Mouse (Mus musculus): Measurements from ENCODE around the gene Nepro. TPM values are rescaled to one million over a fixed set of nuclear protein-coding genes. Genes with fewer than 3 reads are reported as not detected.

Nepro gene
- total and polyA plus RNA-seq, 3 experiments: 5.4 to 27.7 (median 17.3) TPM

DNA sequence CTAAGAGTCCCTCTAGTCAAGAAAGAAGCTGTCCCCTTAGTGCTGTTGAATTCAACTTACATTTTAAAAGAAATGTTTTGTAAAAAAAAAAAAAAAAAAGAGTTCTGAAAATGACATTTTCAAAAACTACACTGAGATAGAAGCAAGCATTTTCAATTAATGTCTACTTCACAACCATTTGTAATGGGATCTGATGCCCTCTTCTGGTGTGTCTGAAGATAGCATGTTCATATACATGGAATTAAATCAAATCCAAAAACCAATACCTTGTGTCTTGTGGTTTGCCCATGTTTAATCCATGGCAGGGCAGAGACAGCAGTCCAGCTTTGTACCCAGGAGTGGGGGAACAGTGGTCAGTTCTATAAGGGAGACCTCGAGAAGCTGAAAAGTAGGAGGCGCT lies 6.3 kb upstream of the Nepro start:
- DNase-seq (ENCODE audit: low spot score): no peak
- TF ChIP-seq GATA2 (IDR thresholded peaks at IDR 0.05; ENCODE audit: borderline replicate concordance, low read depth, low read length): no peak
- TF ChIP-seq CTCF (IDR thresholded peaks at IDR 0.05; ENCODE audit: low read depth, low read length): no peak
- TF ChIP-seq TAL1 (conservative IDR thresholded peaks at IDR 0.05; ENCODE audit: low read depth, low read length): no peak
- TF ChIP-seq POLR2AphosphoS5 (IDR thresholded peaks at IDR 0.05; ENCODE audit: insufficient replicate concordance, low read depth, low read length): no peak
- no peak for TF ChIP-seq GATA1 (IDR thresholded peaks at IDR 0.05; ENCODE audit: borderline replicate concordance, low read length)
- no peak for ATAC-seq (ENCODE audit: extremely low read depth, insufficient number of reproducible peaks, low FRiP score, poor library complexity, severe bottlenecking)
- Histone ChIP-seq H3K4me1 (ENCODE audit: insufficient read depth, low read depth, low read length) (peaks cover 7% of the 10 kb centered on the region), H3K9me3 (replicated peaks) (no peaks in the 10 kb centered on the region), H3K4me3 (ENCODE audit: low read depth, low read length) (no peak overlapping the region), H3K36me3 (replicated peaks) (peaks cover 24% of the 10 kb centered on the region), H3K27me3 (ENCODE audit: insufficient read depth, low read length) (no peaks in the 10 kb centered on the region)

DNA sequence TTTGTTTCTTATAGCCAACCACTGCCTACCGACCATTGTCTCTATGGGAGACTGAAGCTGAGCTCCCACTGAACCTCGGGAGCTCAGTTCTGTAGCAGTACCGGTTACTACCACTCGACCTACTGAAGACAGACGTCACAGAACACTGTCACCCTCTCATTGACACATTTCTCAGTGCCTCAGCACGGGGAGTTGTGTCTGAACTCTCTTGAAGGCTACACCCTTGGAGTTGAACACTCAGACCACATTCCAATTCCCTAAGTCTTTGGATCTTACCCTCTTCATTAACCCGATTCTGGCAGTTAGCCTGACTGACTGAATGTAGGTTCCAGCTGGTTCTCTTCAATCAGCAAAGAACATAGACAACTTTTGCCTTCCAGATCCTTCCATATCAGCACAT lies 4.8 kb upstream of the Nepro start:
- no peak overlapping the region for H3K4me3 ChIP-seq (ENCODE audit: low read depth, low read length)
- ATAC-seq (ENCODE audit: extremely low read depth, insufficient number of reproducible peaks, low FRiP score, poor library complexity, severe bottlenecking): no peak
- no peak for DNase-seq (ENCODE audit: low spot score)
- H3K27me3 ChIP-seq (ENCODE audit: insufficient read depth, low read length): no peaks in the 10 kb centered on the region
- no peak for TF ChIP-seq CTCF (IDR thresholded peaks at IDR 0.05; ENCODE audit: low read depth, low read length)
- TF ChIP-seq POLR2AphosphoS5 (IDR thresholded peaks at IDR 0.05; ENCODE audit: insufficient replicate concordance, low read depth, low read length): no peak
- TF ChIP-seq GATA2 (IDR thresholded peaks at IDR 0.05; ENCODE audit: borderline replicate concordance, low read depth, low read length): no peak
- no peak for TF ChIP-seq TAL1 (conservative IDR thresholded peaks at IDR 0.05; ENCODE audit: low read depth, low read length)
- no peaks in the 10 kb centered on the region for H3K9me3 ChIP-seq (replicated peaks)
- peaks cover 15% of the 10 kb centered on the region for H3K4me1 ChIP-seq (ENCODE audit: insufficient read depth, low read depth, low read length)
- peaks cover 25% of the 10 kb centered on the region for H3K36me3 ChIP-seq (replicated peaks)

DNA sequence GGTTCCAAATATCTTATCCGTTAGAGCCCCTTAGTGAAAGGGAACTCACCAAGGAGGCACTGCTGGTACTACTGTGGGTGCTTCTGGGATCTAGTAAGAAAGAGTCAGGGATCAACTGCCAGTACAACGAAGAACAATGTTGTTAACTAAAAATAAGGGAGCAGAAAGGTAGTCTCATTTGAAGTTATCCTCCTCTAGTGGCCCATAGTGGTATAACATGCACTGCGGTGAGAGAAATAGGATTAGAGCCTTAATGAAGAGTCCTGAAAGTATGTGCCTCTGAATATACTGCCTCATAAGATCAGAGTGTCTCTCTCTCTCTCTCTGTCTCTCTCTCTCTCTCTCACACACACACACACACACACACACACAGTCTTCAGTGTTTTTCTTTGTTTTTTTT lies 3.6 kb upstream of the Nepro start:
- H3K36me3 ChIP-seq (replicated peaks): peaks cover 25% of the 10 kb centered on the region
- peaks cover 18% of the 10 kb centered on the region for H3K4me1 ChIP-seq (ENCODE audit: insufficient read depth, low read depth, low read length)
- DNase-seq (ENCODE audit: low spot score): no peak
- H3K4me3 ChIP-seq (ENCODE audit: low read depth, low read length): no peak overlapping the region
- no peak for ATAC-seq (ENCODE audit: extremely low read depth, insufficient number of reproducible peaks, low FRiP score, poor library complexity, severe bottlenecking)
- TF ChIP-seq CTCF (IDR thresholded peaks at IDR 0.05; ENCODE audit: low read depth, low read length): peak; percentile 83
- no peak for TF ChIP-seq GATA1 (IDR thresholded peaks at IDR 0.05; ENCODE audit: borderline replicate concordance, low read length)
- no peaks in the 10 kb centered on the region for H3K27me3 ChIP-seq (ENCODE audit: insufficient read depth, low read length)
- H3K9me3 ChIP-seq (replicated peaks): no peaks in the 10 kb centered on the region

DNA sequence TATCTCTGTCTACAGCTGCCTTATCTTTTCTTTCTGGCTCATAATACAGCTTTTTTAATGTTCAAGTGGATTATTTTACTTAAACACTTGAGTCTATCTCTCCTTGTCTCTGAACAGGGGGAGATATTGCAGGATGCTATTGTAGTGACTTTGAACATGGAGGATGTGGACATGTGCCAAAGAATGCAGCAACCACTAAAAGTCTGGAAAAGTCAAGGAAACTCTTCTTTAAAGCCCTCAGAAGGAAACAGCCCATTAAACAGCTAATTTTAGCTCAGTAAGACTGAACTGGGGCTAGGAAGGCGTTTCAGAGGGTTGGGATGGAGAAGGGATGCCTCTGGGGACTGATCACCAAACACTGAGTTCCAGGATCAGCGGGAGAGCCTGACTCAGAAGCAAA lies 1.4 kb upstream of the Nepro start:
- DNase-seq (ENCODE audit: low spot score): no peak
- TF ChIP-seq CTCF (IDR thresholded peaks at IDR 0.05; ENCODE audit: low read depth, low read length): no peak
- TF ChIP-seq POLR2AphosphoS5 (IDR thresholded peaks at IDR 0.05; ENCODE audit: insufficient replicate concordance, low read depth, low read length): no peak
- no peak for TF ChIP-seq GATA1 (IDR thresholded peaks at IDR 0.05; ENCODE audit: borderline replicate concordance, low read length)
- TF ChIP-seq TAL1 (conservative IDR thresholded peaks at IDR 0.05; ENCODE audit: low read depth, low read length): no peak
- no peak for TF ChIP-seq GATA2 (IDR thresholded peaks at IDR 0.05; ENCODE audit: borderline replicate concordance, low read depth, low read length)
- Histone ChIP-seq H3K36me3 (replicated peaks) (peaks cover 37% of the 10 kb centered on the region), H3K27me3 (ENCODE audit: insufficient read depth, low read length) (no peaks in the 10 kb centered on the region), H3K4me1 (ENCODE audit: insufficient read depth, low read depth, low read length) (peaks cover 39% of the 10 kb centered on the region), H3K9me3 (replicated peaks) (no peaks in the 10 kb centered on the region), H3K4me3 (ENCODE audit: low read depth, low read length) (no peak overlapping the region)
- ATAC-seq (ENCODE audit: extremely low read depth, insufficient number of reproducible peaks, low FRiP score, poor library complexity, severe bottlenecking): no peak

DNA sequence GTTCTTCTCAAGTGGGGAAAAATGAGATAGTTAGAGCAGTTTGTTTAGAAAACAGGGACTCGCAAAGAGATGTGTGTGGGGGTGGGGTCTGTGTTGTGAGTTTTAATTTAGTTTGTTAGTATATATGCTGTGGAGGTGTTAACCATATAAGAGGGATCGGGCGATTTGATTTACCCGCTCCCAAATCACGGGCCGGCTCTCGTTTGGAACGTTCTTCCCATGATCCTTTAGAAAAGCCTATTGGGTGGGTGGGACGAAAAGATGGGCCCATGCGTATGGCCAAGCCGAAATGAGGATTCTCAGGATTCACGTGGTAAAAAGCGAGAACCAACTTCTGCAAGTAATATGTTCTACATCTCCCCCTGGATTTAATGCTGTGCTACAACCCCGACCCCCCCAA lies 746 bp downstream of the Nepro start:
- DNase-seq (ENCODE audit: low spot score) (peak; percentile 44), ATAC-seq (ENCODE audit: extremely low read depth, insufficient number of reproducible peaks, low FRiP score, poor library complexity, severe bottlenecking) (no peak)
- TF ChIP-seq TAL1 (conservative IDR thresholded peaks at IDR 0.05; ENCODE audit: low read depth, low read length) (no peak), GATA2 (IDR thresholded peaks at IDR 0.05; ENCODE audit: borderline replicate concordance, low read depth, low read length) (no peak), CTCF (IDR thresholded peaks at IDR 0.05; ENCODE audit: low read depth, low read length) (no peak), GATA1 (IDR thresholded peaks at IDR 0.05; ENCODE audit: borderline replicate concordance, low read length) (no peak), POLR2AphosphoS5 (IDR thresholded peaks at IDR 0.05; ENCODE audit: insufficient replicate concordance, low read depth, low read length) (no peak)
- H3K36me3 ChIP-seq (replicated peaks): peaks cover 46% of the 10 kb centered on the region
- H3K9me3 ChIP-seq (replicated peaks): no peaks in the 10 kb centered on the region
- no peaks in the 10 kb centered on the region for H3K27me3 ChIP-seq (ENCODE audit: insufficient read depth, low read length)
- peak overlapping the region; percentile 78 for H3K4me3 ChIP-seq (ENCODE audit: low read depth, low read length)
- H3K4me1 ChIP-seq (ENCODE audit: insufficient read depth, low read depth, low read length): peaks cover 49% of the 10 kb centered on the region

DNA sequence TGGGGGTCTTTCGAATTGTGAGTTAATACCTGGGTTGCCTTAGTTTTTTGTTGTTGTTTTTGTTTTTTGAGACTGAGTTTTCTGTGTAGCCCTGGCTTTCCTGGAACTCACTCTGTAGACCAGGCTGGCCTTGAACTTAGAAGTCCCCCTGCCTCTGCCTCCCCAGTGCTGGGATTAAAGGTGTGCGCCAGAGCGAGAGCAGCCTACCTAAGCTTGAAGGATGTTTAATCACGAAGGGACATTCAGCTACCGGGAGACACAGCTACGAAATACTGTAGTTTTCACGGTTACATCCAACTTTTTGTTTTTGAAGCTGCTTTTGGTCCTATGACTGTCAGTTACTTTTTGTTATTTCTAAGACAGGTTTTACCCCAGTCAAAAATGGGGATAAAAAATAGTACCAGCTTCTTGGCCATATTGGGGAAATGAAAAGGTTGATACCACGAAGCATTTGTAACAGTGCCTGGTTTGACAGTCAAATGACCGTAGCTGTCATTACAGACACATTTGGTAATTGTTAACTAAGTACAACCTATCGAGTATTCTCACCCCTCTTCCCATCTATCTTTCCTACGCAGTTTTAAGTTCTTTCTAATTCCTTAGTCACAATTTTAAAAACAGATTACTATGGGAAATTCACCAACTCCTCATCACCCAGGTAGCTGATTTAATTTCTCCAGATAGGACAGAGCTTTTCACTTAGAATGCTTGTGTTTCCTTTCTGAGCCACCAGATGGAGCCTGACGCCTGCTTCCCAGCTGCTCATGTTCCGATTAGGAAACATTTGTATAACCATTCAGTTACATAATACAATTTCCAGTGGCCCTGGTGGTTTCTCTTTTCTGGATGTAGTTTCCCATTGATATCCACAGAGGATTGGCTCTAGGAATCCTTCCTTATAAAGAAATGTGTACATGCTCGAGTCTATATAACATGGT lies 1.5 kb downstream of the Nepro start:
- peak; percentile 32 for ATAC-seq (ENCODE audit: extremely low read depth, insufficient number of reproducible peaks, low FRiP score, poor library complexity, severe bottlenecking)
- peak; percentile 22 for DNase-seq (ENCODE audit: low spot score)
- H3K9me3 ChIP-seq (replicated peaks): no peaks in the 10 kb centered on the region
- peaks cover 49% of the 10 kb centered on the region for H3K4me1 ChIP-seq (ENCODE audit: insufficient read depth, low read depth, low read length)
- H3K4me3 ChIP-seq (ENCODE audit: low read depth, low read length): peak overlapping the region; percentile 78
- peaks cover 45% of the 10 kb centered on the region for H3K36me3 ChIP-seq (replicated peaks)
- no peaks in the 10 kb centered on the region for H3K27me3 ChIP-seq (ENCODE audit: insufficient read depth, low read length)
- TF ChIP-seq TAL1 (conservative IDR thresholded peaks at IDR 0.05; ENCODE audit: low read depth, low read length) (no peak), POLR2AphosphoS5 (IDR thresholded peaks at IDR 0.05; ENCODE audit: insufficient replicate concordance, low read depth, low read length) (no peak), GATA2 (IDR thresholded peaks at IDR 0.05; ENCODE audit: borderline replicate concordance, low read depth, low read length) (no peak), CTCF (IDR thresholded peaks at IDR 0.05; ENCODE audit: low read depth, low read length) (peak; percentile 57), GATA1 (IDR thresholded peaks at IDR 0.05; ENCODE audit: borderline replicate concordance, low read length) (no peak)
